Mouse (Mus musculus) heart, adult 9 months (tissue): ENCODE measurements at regions not wholly inside any gene's neighbourhood (a gene's known extent, or its start where the extent isn't known, plus 50 kb on each side); places are given as distances from the start of the nearest gene placed in this dataset.

ENCODE experiments used
- DNase-seq, 2 experiments: peaks; one replicate each; pipeline ENCODE4 v3.0.0; 2022; ENCODE audit warnings: low spot score in 2 of 2

GRCm38 (mm10) chr10:39219366-39219765, 55.8 kb upstream of the Ccn6 start:
- no peak for DNase-seq

- no peak for DNase-seq
Observed at GRCm38 (mm10) chr10:39218151-39218550, 54.6 kb upstream of the Ccn6 start.

- DNase-seq: no peak
Observed at GRCm38 (mm10) chr10:39216142-39216904, 52.7 kb upstream of the Ccn6 start.

- DNase-seq: no peak
Observed at GRCm38 (mm10) chr10:39214563-39214962, 51.0 kb upstream of the Ccn6 start.
